Mouse (Mus musculus): Measurements from ENCODE around the gene 1700001J03Rik.
A peak's percentile ranks its signal among the peaks of the same experiment; 100 is the strongest.
"Not testable (repeated sequence)": the region's sequence is repeated elsewhere in the genome, so short reads cannot be mapped to it uniquely, and the experiment has no call there.

1700001J03Rik gene

DNA sequence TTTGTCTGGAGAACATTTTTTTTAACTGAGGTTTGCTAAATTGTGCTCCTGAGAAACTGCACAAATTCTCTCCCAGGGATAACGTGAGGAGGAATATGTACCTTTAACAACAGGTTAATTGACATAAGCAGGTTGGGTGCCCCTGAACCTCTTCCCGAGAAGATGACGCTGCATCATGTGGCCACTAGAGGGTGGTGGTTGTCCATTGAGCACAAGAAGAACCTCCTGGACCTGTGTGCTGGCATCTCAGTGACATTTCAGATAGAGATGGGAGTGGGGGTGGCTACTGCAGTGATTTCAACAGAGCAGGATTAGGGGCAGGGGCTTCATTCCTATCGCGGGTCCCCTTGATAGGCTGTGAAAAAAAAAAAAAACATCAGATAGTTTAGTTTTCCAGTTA is 2.3 kb upstream of the 1700001J03Rik start:
- peak; percentile 59 for DNase-seq

- DNase-seq = peak; percentile 4
Observed at GRCm38 (mm10) chr5:146172744-146173143, 12.4 kb downstream of the 1700001J03Rik start.

- DNase-seq = not testable (repeated sequence)
Observed at GRCm38 (mm10) chr5:146170621-146171020, 14.5 kb downstream of the 1700001J03Rik start, which contains the start of gene Gm6309. Gene Gm6309 (minus strand): TSS chr5:146170721.

DNA sequence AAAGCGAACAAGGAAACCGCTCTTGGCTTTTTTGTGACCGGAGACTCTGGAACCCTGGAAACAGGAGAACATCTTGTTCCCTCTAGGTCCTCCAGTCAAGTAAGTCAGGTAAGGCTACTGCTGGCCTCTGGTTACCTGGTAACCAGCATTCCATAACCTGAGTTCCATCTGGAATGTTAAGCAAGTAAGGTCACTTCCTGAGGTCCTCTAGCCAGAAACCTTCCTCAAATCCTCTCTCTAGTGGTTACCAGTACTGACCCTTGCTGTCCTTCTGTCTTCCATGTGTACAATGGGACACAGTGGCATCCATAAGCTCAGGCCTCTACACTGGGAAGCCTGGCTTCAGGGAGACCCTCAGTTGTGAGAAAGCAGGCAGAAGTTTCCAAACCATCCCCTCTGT is 24.7 kb downstream of the 1700001J03Rik start, which contains the start of gene Gm5565:
Gene Gm5565, minus strand, starts transcription at position 101 of the 400 bp plus-strand sequence.
- not testable (repeated sequence) for DNase-seq

DNA sequence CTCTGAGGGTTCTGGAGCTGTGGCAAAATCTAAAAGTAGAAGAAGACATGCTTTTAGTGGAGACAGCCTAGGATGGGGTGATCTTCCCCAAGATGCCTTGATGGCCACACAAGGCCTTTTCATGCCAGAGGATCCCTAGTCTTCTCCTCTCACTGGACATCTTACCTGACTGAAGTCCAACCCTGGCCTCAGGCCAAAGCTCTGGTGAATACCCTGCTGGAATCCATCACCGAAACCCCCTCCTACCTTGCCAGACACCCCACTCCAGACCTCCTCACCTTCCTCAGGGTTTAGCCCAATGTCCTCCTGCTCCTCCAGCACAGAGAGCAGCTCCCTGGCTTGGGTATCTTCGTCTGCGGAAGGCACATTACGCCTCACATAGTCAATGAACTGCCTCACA is 26.8 kb downstream of the 1700001J03Rik start:
- DNase-seq = not testable (repeated sequence)

DNA sequence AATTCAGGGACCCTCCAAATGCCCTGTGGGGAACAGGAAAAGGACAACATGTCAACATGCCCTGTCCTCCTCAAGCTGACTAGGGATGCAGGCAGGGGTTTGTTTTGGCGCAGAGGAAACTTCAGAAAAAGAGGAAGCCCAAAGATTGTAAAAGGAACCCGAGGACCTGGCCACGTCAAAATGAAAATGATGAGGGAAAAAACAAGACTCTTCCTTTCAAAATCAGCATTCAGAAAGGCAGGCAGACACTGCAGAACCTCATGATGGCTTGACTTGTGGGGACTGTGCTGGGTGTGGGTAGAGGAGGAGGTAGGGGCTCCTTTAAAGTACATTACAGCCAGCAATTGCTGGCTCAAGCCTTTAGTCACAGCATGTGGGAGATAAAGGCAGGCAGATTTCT is 34.6 kb downstream of the 1700001J03Rik start:
- DNase-seq = no peak

DNA sequence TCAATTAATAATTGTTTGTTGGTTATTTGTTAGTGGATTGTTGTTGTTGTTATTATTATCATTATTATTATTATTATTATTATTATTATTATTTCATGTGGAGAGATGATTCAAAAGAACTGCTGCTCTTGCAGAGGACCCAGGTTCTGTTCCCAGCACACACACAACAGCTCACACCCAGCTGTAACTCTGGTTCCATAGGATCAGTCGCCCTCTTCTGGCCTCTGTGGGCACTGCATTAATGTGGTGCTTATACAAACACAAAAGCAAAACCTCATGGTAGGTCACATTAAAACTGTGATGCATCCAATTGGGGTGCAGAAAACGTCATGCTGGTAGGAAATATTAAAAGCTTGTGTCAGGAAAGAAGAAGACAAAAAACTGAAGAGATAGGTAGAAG is 37.2 kb downstream of the 1700001J03Rik start:
- no peak for DNase-seq

All from thymus, postnatal 25 days (tissue).